Mouse (Mus musculus) T-cell, adult 2 months (primary cell): ENCODE data around the gene Plscr5.
"Not testable (repeated sequence)": the region's sequence is repeated elsewhere in the genome, so short reads cannot be mapped to it uniquely, and the experiment has no call there.

ENCODE experiments used
- DNase-seq: peaks from one replicate; pipeline ENCODE4 v3.0.0; 2022; ENCODE audit warnings: low spot score

Plscr5 gene

DNA sequence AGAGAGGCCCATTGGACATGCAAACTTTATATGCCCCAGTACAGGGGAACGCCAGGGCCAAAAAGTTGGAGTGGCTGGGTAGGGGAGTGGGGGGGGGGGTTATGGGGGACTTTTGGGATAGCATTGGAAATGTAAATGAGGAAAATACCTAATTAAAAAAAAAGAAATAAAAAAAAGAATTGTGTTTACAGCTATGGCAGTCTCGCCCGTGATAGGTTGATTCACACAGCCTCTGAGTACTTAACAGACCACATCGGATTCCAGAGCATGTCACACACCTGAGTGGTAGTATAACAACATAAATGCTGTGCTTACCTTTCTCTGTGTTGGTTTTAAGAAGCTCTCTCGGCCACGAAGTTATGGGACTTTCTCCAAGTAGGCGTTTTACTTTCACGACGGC lies at the start of gene Plscr5:
Gene Plscr5, plus strand, starts transcription at position 301 of the 400 bp plus-strand sequence.
- DNase-seq, result not testable (repeated sequence)

DNA sequence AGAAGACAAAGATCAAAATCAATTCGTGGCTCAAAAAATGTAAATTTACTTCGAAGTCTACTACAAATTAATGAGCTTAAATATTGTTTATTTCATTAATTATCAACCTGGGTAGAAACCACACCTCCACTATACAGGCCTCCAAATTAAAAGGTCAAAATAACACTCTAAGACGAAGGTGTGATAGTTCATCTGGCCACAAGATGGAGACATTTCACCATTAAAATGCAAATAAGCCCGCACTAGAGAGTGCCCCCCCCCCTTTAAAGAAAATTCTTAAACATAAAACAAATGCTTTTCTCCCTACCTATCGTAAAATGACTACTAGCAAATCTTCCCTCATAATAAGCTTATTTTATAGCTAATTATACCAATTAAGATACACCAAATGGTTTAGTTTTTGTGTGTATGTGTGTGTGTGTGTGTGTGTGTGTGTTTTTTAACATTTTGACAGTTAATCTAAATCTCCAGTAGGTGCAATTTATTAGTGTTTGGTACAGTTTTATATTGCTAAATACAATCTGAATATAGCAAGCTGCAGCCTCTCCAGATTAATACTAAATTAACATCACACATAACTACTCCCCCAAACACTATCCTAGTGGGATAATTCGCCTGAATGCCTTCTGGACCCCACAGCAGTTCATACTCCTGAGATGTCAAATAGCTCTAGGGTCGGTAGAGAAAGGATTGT lies 45.0 kb upstream of the Plscr5 start:
- DNase-seq, result no peak

DNA sequence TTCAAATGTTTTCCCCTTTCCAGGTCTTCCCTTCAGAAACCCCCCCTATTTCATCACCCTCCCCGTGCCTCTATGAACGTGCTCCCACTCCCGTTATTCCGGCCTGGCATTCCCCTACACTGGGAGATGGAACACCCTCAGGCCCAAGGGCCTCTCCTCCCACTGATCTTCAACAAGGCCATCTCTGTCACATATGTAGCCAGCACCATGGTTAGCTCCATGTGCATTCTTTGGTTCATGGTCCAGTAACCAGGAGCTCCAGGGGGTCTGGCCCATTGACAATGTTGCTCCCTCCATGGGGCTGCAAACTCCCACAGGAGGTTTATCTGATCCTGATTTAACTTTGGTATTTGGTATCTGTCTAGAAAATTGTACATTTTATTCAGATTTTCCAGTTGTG lies 30.5 kb upstream of the Plscr5 start:
- no peak for DNase-seq

DNA sequence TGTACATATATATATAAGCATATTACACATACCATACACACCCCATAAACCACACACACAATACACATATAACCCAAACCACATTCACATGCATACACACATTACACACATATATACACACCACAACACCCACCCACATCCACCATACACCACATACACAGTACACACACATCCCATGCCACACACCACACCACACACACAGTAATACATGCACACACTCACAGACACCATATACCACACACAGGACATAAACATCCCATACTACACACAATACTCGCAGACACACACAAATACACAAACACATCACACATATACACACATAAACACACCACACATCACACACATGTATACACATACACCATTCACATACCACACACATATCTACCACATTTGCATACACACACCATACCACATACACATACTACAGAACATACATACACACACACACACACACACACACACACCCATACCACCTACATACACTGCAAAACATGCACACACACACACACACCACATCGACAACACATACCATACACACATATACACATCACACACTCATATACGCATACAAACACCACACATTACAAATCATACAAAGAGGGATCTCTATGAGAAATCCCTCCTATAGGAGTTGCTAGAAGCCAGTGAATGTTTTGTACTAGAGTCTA lies 19.3 kb upstream of the Plscr5 start:
- DNase-seq, result no peak

GRCm38 (mm10) chr9:92174176-92175075 lies 18.3 kb upstream of the Plscr5 start:
- no peak for DNase-seq

DNA sequence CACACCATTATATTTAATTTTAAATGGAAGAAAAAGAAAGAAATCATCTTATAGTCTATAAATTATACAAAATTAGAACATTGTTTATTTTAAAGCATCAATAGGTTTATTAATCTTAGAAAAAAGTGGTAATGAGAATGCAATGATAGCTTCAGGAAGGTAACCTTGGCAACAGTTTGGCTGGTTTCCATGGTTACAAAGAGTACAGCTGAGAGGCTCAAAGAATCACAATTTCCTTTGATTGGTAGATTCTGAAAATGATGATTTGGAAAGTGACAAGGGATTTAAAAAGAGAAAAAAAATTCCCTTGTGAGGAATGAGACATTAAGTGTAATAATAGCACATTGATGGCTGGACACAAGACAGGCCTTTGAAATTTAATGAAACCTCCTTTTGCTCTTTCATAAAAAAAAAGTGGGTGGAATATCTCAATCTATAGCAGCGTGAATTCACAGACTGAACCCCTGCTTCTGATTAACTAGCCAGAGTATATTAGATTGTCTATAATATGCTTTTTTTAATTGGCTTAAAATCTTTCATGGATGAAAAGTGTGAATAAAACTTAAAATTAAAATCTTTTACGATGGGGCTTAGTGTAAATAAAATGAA lies 13.8 kb upstream of the Plscr5 start:
- DNase-seq, result no peak

GRCm38 (mm10) chr9:92191295-92191694 lies 1.4 kb upstream of the Plscr5 start:
- no peak for DNase-seq

GRCm38 (mm10) chr9:92198408-92198807 lies 5.7 kb downstream of the Plscr5 start:
- DNase-seq, result no peak

DNA sequence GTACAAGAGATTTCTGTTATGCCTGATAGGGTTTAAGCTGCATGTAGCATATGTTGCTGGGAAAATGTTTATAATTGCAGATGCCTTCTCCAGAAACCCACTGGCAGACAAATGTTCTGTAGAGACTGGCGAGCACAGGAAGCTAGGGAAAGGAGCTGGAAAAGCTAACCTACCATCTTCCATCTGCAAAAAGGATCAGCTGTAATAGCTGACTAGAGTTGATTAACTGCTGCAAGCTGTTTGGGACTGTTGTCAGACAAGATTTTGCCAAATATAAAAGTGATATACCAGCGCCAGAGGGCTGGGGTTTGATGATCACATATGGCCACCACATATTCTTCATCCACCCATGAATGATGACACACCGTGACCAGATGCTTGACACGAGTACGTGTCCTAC lies 6.8 kb downstream of the Plscr5 start:
- DNase-seq, result no peak

GRCm38 (mm10) chr9:92204397-92204796 lies 11.7 kb downstream of the Plscr5 start:
- DNase-seq, result no peak

GRCm38 (mm10) chr9:92207307-92207706 lies 14.6 kb downstream of the Plscr5 start:
- DNase-seq, result no peak

- DNase-seq, result no peak
Observed at GRCm38 (mm10) chr9:92207757-92208156, 15.0 kb downstream of the Plscr5 start.

DNA sequence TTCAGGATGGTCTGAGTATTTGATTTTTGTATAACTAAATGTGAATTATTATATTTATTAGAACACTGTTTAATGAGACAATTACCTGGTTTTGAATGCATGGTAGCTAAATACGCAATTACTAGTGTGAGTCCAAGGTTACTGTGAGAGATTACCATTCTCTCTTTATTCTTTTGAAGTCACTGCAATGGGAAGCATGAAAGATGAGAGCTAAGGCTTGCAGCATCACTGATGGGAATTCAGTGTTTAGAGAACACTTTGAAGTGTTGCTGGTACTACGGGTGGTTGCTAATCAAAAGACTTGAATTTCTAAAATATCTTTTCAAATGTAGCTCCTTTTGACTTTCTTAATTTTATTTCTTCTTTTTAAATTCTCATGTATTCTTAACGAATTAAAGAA lies 17.1 kb downstream of the Plscr5 start:
- DNase-seq, result no peak

GRCm38 (mm10) chr9:92210386-92210967 lies 17.7 kb downstream of the Plscr5 start:
- DNase-seq, result no peak

GRCm38 (mm10) chr9:92211048-92211447 lies 18.3 kb downstream of the Plscr5 start:
- no peak for DNase-seq

- no peak for DNase-seq
Observed at GRCm38 (mm10) chr9:92217484-92217883, 24.7 kb downstream of the Plscr5 start.

DNA sequence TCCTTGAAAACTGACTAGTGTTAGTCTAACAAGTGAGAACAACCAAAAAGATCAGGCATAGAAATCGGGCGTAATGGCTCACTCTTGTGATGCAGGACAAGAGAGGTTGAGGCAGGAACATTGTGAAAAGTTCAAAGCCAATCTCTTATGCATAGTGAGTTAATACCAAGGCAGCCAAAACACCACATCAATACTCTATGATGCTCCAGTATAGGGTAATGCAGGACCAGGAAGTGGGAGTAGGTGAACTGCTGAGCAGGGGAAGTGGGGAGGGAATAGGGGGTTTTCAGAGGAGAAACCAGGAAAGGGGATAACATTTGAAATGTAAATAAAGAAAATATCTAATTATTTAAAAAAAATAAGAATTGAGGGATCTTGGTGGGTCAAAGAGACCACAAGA lies 25.2 kb downstream of the Plscr5 start:
- DNase-seq, result no peak

DNA sequence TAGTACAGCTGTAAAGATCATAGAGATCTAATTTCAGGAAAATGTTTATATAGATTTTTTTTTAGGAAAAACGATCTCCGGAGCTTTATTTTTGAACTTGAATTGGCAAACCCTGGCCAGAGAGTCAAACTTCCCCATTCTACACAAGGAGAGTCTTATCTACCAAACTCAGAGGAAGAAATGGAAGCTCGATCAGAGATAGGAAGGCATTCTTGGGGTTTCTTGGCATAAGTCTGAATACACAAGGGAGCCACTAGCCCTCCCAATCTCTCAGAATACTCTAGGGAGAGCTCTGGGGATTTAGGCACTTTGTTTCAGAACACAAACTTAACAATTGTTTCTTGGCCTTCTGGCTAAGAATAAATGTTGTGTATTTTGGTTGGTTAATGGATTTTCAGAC lies 27.4 kb downstream of the Plscr5 start:
- no peak for DNase-seq

GRCm38 (mm10) chr9:92221480-92221879 lies 28.7 kb downstream of the Plscr5 start:
- no peak for DNase-seq

DNA sequence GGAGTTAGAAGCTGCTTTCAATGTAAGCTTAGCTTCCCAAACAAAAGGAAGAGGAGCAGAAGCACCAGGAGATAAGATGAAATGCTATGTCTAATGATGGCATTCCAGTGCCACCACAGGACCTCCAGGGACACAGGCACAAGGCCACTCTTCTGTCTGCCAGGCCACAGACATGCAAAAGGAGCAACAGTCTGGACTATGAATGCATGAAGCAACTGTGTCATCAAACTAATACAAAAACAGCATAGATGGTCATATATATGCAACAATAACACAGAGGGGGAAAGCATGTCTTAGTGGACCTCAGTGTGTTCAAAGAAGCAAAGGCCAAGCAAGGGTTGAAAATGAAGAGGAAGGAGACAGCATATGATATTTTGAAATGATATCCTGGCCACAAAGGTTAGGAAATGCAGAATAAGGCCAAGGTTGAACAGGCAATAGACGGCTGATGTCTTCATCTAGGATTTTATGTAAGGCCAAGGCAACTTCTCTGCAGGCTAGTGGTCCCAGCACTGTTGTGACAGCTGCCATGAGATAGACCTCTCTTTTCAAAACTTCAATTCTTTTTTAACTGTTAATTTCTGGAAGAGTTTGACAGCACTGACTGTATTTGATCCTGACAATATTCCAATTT lies 32.0 kb downstream of the Plscr5 start:
- DNase-seq, result no peak

DNA sequence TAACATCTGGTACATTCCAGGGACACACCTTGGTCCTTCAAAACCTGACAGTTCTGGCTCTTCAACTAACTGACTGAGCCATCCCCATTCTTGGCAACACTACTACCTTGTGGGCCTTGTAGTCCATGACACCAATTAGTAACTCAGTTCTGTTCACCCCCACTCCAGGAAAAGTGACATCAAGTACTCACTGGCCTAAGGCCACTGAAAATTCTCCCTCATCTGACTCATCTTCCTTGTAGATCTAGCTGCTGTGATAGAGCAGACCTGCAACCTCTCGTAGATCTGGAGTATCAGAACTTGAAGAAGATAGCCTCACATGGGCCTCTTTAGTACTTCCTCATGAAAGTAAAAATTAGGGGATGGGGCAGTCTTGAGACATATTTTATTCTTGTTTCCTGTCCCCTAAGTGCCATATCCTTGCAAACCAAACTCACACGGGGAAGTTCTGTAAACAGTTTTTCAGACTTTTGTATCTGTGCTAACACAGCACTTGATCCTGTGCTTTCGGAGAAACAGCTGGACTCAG lies 33.5 kb downstream of the Plscr5 start:
- no peak for DNase-seq
